ENCODE assay signal across 8 mouse cellular contexts in genomic region chr3:121530546-121531258, GRCm38 (mm10). TPM values are rescaled to one million over a fixed set of nuclear protein-coding genes. Genes with fewer than 3 reads are reported as not detected.
DNase-seq lines count a peak whose midpoint lies in the region; ATAC-seq and TF ChIP-seq lines count a peak whose summit lies in the region.

No protein-coding gene starts in this region.

- peak overlapping the region; percentile 90 for H3K27ac ChIP-seq in lung, embryonic 14.5 days (ENCODE audit: low read depth)
- H3K27ac ChIP-seq in intestine, embryonic 15.5 days, result peak overlapping the region; percentile 89
- H3K27ac ChIP-seq in small intestine, adult 2 months (ENCODE audit: insufficient read depth, low read depth, low read length), result peak overlapping the region; percentile 82

- H3K4me2 ChIP-seq in lung, embryonic 14.5 days, result peak overlapping the region; percentile 69
- H3K4me2 ChIP-seq in intestine, embryonic 15.5 days (replicated peaks), result peak overlapping the region; percentile 59

- no peak for TF ChIP-seq CTCF in lung, embryonic 14.5 days (IDR thresholded peaks at IDR 0.05; ENCODE audit: low read depth)
- TF ChIP-seq CTCF in small intestine, adult 2 months (IDR thresholded peaks at IDR 0.05; ENCODE audit: extremely low read depth, insufficient read length, insufficient replicate concordance, low read depth, low read length), result no peak

- no peak for DNase-seq in lung, embryonic 14.5 days
- DNase-seq in lung, postnatal 14 days, result no peak
- peak; percentile 35 to 60 for DNase-seq in kidney, postnatal 25 days
- DNase-seq in spleen, adult 12 weeks (ENCODE audit: low spot score), result no peak
- DNase-seq in frontal cortex, postnatal 36 days (ENCODE audit: low spot score in 2 of 2), result no peak
- no peak for DNase-seq in thymus, postnatal 36 days

- no peaks in the 10 kb centered on the region for H3K27me3 ChIP-seq in lung, embryonic 14.5 days (ENCODE audit: insufficient read depth, low read length)
- no peaks in the 10 kb centered on the region for H3K27me3 ChIP-seq in intestine, embryonic 15.5 days (replicated peaks)
- H3K27me3 ChIP-seq in small intestine, adult 2 months (ENCODE audit: control insufficient read depth, insufficient read depth, low read length), result no peaks in the 10 kb centered on the region

- TF ChIP-seq POLR2A in small intestine, adult 2 months (IDR thresholded peaks at IDR 0.05; ENCODE audit: low read depth, low read length), result no peak

- ATAC-seq in lung, embryonic 14.5 days (ENCODE audit: insufficient read depth), result peak; percentile 50
- peak; percentile 83 for ATAC-seq in intestine, embryonic 15.5 days

- H3K9me3 ChIP-seq in lung, embryonic 14.5 days (ENCODE audit: low read depth, low read length), result no peaks in the 10 kb centered on the region
- H3K9me3 ChIP-seq in intestine, embryonic 15.5 days, result no peaks in the 10 kb centered on the region

- H3K9ac ChIP-seq in lung, embryonic 14.5 days, result no peak overlapping the region
- H3K9ac ChIP-seq in intestine, embryonic 15.5 days, result no peak overlapping the region

- no peaks in the 10 kb centered on the region for H3K36me3 ChIP-seq in lung, embryonic 14.5 days (ENCODE audit: insufficient read depth)
- H3K36me3 ChIP-seq in intestine, embryonic 15.5 days, result no peaks in the 10 kb centered on the region
- H3K36me3 ChIP-seq in small intestine, adult 2 months (ENCODE audit: control insufficient read depth, insufficient read depth, low read length), result no peaks in the 10 kb centered on the region

- peak overlapping the region; percentile 43; the same call in 1 of the 2 replicates for H3K4me3 ChIP-seq in lung, embryonic 14.5 days (ENCODE audit: low read depth, low read length)
- peak overlapping the region; percentile 40 for H3K4me3 ChIP-seq in intestine, embryonic 15.5 days (replicated peaks)
- no peak overlapping the region; the same call in 1 of the 2 replicates for H3K4me3 ChIP-seq in small intestine, adult 2 months (ENCODE audit: low read depth, low read length)

- H3K4me1 ChIP-seq in lung, embryonic 14.5 days (ENCODE audit: insufficient read depth), result peaks cover 21% of the 10 kb centered on the region
- H3K4me1 ChIP-seq in intestine, embryonic 15.5 days (replicated peaks), result peaks cover 30% of the 10 kb centered on the region
- H3K4me1 ChIP-seq in small intestine, adult 2 months (ENCODE audit: control insufficient read depth, insufficient read depth, insufficient read length, low read length), result peaks cover 10% of the 10 kb centered on the region; the same call in 1 of the 2 replicates

- WGBS in lung, embryonic 14.5 days, result 24% methylated on average over 10 of the region's 10 CpGs
- WGBS in intestine, embryonic 15.5 days, result 36% methylated on average over 10 of the region's 10 CpGs
- 20% methylated on average over 10 of the region's 10 CpGs for WGBS in small intestine, adult 2 months

RNA-seq across cellular contexts. Expression of gene Slc44a3, which starts 1.5 kb away (rescaled TPM):
- 12.0 and 12.2 TPM in 2 replicates for polyA plus RNA-seq in lung, embryonic 14.5 days (2014; fragmentation: Nextera tagmentation; extraction: Ambion mirVana)
- 42.5 and 45.3 TPM in 2 replicates for polyA plus RNA-seq in intestine, embryonic 15.5 days (2015; fragmentation: Nextera tagmentation; extraction: Ambion mirVana)
- polyA plus RNA-seq in small intestine, adult 2 months (2012; rRNA removed), result 4.6 and 5.9 TPM in 2 replicates

Comparison
In these comparisons a context has a peak if more than half of its experiments do, and no peak if none do; other contexts are left out.
1. DNase-seq: peak in kidney, postnatal 25 days (2 of 2); none in lung, embryonic 14.5 days (single experiment), lung, postnatal 14 days (single experiment), spleen, adult 12 weeks (single experiment), frontal cortex, postnatal 36 days (0 of 2) and thymus, postnatal 36 days (0 of 2).
2. Peak in every context shown above with its lines, with median percentiles within 50 percentile points of each other: H3K27ac ChIP-seq.